Mouse (Mus musculus) c-Kit-negative CD71-positive TER-119-positive erythroid progenitor cells, embryonic 14.5 days (primary cell): ENCODE results near the gene Nlrc5.
"Not testable (repeated sequence)": the region's sequence is repeated elsewhere in the genome, so short reads cannot be mapped to it uniquely, and the experiment has no call there.

Source experiments
- DNase-seq: peaks from one replicate; pipeline ENCODE4 v3.0.0-alpha.2; 2013; ENCODE audit warnings: low read depth, low spot score

Gene Nlrc5

DNA sequence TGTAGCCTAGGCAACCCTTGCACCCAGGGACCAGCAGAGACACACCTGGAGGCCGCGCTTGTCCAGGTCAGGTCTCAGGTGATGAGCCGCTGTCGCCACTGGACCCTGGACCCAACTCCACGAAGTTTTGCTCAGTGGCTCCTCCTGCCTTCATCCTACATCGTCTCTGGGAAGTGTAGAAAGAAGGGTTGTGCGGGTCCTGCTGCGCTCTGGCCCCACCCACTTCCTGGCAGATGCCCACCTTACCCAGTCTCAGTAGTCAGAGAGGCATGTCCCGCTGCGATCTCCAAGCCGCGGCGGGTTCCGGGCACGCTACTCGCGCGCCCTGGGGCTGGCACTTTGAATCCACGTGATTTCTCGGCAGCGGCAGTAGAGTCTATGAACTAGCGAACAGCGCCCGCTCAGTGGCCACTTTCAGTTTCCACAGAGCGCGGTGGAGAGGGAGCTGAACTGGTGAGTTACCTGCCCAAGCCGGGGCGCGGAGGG is at the start of gene Nlrc5:
Gene Nlrc5, plus strand, starts transcription at position 376 of the 486 bp plus-strand sequence.
- no peak for DNase-seq

DNA sequence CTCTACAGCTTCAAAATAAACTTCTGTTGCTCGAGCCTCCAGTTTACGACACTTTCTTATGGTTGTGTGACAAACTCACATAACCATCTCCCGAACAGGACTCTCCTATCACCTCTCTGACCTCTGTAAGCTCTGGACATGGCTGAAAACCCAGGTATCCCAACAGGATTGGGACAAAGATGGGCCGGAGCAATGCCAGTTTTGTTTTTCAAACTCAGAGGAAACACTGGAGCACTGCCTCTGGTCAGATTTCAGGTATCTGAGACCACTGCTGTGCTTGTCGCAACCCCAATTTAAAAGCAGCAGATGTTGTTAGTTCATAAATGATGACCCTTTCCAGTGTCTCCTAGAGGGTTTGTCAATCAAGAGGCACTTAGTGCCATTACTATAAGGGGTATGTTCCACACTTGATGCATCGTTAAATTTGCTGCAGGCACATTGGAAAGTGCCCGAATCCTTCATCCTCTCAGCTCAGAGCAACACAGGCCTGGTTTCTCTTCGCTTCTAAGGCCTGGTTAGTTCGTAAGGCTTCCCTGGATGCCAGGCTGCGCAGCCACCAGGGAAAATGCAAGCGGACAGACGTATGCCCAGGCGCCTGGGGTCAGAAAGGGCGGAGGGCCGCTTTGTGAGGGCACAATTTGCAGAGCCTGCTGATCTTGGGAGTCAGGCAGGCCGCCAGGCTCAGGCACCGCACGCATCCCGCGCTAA is 48.5 kb upstream of the Nlrc5 start:
- no peak for DNase-seq

DNA sequence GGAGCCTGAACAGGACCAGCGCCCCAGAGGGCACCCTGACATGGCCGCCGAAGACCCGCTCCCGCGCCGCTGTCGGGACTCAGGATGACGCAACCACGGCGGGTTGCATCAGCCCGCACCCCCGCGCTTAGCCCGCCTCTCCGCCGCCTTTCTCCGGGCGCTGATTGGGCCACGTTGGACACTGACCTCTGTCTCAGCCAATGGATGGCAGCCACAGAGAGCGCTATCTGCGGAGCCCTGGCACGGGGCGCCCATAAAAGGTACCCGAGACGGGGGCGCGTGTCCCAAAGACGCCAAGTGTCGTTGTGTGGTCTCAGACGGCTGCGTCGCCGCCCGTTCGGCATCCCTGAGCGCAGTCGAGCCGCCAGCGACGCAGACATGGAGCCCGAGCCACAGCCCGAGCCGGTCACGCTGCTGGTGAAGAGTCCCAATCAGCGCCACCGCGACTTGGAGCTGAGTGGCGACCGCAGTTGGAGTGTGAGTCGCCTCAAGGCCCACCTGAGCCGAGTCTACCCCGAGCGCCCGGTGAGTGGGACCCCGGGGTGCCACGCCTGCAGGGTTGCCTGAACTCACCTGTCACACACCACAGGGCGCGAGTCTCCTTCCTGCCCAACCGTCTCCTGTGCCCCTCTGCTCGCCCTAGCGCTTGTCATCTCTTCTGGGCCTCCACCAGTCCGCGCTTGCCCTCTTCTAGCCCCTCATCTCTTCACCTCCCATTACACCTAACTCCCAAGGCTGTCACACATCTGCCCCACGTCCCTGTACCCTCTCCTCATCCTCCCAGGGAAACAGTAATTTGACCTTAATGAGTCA is 47.7 kb upstream of the Nlrc5 start, which contains the start of gene Herpud1:
Gene Herpud1, plus strand, starts transcription at position 225 of the 813 bp plus-strand sequence.
- DNase-seq: peak; percentile 93

DNA sequence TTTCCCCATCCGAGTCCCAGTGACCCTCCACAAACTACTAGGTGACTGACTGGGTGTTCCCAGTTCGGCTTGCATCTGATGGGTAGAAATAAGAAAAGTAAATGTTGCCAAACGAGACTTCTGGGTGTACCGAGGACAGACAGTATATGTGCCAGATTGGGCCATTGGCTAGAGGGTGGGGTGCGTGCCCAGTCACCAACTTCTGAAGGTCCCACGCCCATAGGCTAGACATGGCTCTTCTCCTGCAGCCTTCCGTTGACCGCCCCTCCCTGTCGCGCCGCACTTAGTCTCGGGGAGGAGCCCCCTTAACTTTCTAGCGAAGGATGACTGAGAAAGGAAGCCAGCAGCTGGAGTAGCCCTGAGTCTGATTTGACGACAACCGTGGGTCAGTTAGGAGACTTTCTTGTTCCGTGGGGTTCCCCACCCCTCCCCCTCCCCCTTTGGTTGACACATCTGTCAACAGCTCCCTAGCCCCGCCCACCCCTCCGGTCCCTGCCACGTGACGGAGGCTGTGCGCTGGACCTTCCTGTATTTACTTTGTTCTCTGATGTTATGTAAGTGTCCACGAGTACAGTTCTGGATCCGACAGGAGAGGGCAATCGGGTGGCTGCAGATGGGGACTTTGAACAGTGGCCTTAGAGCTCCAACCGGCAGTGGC is 47.0 kb upstream of the Nlrc5 start:
- peak; percentile 74 for DNase-seq

GRCm38 (mm10) chr8:94387785-94388184 is 46.4 kb upstream of the Nlrc5 start:
- DNase-seq: no peak

DNA sequence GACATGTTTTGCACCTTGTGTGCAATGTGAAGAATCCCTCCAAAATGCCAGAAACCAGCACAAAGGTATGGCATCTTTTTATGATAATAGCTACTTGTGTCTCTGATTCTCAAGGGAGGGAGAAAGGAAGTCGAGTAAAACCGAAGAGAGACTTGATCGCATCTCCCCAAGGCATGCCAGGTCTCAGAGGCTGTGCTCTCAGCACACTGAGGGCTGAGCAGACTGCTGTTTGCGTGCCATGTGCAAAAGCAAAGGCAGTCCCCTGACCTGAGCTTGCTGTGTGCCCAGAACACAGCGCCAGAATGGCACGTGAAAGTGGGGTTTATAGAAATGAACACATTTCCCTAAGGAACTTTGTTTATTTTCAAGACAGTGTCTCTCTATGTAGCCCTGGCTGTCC is 44.6 kb upstream of the Nlrc5 start:
- no peak for DNase-seq

- DNase-seq: no peak
Observed at GRCm38 (mm10) chr8:94390429-94390828, 43.7 kb upstream of the Nlrc5 start.

- no peak for DNase-seq
Observed at GRCm38 (mm10) chr8:94390910-94391309, 43.2 kb upstream of the Nlrc5 start.

DNA sequence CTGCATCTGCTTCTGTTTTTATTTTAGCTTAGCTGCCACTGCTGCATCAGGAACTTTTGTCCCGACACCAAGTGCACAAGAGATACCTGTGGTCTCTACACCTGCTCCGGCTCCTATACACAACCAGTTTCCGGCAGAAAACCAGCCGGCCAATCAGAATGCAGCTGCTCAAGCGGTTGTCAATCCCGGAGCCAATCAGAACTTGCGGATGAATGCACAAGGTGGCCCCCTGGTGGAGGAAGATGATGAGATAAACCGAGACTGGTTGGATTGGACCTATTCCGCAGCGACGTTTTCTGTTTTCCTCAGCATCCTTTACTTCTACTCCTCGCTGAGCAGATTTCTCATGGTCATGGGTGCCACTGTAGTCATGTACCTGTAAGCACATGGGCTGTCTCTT is 42.0 kb upstream of the Nlrc5 start:
- DNase-seq: no peak

GRCm38 (mm10) chr8:94392648-94393047 is 41.5 kb upstream of the Nlrc5 start:
- no peak for DNase-seq

DNA sequence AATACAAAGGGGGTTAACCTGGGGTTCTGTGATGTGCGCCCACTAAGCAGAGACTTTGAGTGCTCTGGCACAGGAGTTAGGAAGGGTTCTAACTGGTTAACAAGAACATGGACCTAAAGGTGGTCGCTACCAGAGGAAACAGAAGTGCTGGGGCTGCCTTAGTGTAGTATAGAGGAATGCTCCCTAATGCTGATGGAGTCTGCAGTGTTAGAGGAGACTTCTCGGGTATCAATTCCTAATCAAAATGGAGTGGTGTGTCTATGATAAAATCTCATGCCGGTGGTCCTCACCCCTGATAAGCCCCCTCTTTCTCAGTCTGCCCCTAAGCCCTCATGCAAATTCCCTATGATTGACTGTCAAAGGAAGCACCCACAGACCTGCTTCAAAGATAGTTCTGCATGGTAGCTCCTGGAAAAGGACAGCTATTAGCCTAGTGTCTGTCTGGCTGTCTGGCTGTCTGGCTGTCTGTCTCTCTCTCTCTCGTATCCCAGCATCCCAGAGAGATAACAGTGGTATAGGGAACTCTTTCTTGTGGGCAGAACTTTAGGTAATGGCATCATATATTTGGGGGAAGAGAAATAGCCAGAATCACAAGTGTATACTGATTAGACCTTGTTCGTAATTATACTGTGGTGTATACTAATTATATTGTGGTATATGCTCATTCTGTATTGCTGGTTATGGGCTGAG is 38.2 kb upstream of the Nlrc5 start:
- no peak for DNase-seq

GRCm38 (mm10) chr8:94396964-94397657 is 37.0 kb upstream of the Nlrc5 start:
- no peak for DNase-seq

DNA sequence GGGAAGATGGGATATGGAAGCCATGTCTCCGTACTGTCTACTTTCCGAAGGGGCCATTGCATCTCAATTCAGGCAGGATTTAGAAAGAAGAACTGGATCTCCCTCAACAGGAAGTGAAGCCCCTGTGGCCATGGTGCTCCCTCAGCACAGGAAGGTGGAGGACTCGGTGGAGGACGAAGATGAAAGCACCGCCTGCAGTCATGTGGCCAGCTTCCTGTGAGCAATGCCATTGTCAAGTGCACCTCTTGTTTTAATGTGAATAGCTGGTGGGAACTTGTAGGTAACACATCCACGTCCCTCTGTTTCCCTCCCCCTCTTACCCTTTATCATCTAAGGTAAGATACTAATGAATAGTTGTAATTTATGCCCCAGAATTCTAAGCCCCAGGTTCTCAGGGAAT is 35.6 kb upstream of the Nlrc5 start:
- no peak for DNase-seq

DNA sequence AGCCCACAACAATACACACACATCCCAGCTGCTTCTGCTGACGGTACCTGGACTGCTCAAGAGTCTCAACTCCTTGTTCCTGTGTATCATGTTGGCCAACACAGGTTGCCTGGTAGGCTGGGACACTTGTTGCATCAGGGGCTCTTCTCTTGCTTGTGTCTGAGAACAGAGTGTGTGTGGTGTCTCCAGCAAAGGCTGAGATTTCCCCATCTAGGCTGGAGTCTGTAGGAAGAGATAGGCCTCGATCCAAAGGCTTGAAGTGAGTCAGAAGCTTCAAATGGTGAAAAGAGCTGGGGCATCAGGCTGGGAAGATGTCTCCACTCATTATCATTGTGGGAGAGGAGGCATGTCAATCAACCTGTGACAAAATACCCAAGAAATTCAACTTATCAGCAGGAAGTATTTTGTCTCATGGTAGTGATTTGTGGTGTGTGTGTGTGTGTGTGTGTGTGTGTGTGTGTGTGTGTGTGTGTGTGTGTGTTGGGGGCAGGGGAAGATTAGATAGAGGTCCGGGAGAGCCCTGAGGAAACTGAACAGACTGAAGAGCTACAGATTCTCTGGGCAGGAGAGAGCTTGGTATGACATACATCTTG is 34.7 kb upstream of the Nlrc5 start:
- DNase-seq: no peak

DNA sequence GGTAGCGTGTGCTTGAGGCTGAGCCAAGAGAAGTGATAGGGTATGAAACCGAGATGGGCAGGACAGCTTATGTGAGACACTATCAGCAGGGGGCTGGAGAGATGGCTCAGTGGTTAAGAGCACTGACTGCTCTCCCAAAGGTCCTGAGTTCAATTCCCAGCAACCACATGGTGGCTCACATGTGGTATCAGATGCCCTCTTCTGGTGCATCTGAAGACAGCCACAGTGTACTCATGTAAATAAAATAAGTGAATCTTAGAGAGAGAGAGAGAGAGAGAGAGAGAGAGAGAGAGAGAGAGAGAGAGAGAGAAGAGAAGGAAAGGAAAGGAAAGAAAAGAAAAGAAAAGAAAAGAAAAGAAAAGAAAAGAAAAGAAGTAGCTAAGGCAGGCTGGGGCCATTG is 34.2 kb upstream of the Nlrc5 start:
- DNase-seq: not testable (repeated sequence)

GRCm38 (mm10) chr8:94408443-94409080 is 25.6 kb upstream of the Nlrc5 start:
- DNase-seq: no peak

DNA sequence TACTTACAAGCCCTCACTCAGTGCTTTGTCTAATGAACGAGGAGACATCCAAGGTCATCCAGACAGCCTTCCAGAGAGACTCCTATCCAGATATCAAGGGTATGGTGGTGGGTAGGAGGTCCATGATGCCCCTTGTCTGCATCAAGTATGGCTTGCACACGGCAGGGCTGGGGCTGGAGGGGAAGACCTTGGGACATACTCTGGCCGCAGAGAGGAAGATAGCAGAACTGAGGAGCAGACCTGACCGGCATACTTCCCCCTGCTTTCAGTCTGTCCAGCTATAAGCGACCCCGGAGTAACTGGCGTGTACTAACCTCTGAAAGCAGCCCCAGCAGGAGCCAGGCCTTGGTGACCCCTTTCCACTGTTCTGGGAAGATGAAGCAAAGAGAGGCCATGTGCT is 24.6 kb upstream of the Nlrc5 start:
- DNase-seq: no peak

DNA sequence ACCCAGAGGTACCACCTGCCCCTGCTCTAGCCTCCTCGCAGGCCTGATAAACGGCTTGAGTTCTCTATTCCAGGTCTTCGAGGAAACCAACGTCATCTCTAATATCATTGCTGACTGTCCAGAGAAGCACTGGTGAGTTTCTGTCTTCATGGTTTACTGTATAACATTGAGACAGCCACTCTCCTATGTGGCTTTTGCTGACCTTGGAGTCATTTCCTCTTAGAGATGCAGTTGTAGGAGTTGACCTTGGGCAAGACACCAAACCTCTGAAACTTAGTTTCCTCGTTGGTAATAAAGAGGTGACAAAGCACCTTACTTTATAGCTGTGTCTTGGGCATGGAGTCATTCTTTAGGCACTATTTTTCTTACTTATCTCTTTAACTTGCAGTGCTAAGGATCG is 21.6 kb upstream of the Nlrc5 start:
- DNase-seq: no peak

DNA sequence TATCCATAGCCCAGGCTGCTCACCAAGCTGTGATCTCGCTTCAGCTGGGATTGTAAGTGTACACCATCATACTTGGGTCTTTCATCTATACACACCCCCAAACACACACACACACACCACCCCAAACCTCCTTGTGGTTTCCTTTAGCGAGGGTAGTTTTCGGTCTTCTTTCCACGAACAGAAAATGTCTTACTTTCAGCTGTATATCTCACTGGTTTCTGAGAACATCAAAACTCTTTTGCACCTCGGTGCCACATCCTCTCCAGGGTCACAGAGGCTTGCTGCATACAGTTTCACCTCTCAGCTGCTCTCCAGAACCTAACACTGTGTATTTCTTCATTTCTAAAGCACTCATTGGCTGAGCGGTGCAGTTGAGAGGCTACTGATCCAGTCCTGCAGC is 20.6 kb upstream of the Nlrc5 start:
- DNase-seq: no peak

GRCm38 (mm10) chr8:94415218-94415617 is 18.9 kb upstream of the Nlrc5 start:
- DNase-seq: no peak
